Mouse (Mus musculus) lung, embryonic 16.5 days (tissue): ENCODE results near the gene Lactb. TPM values are rescaled to one million over a fixed set of nuclear protein-coding genes. Genes with fewer than 3 reads are reported as not detected.

Experiments
- ATAC-seq: fragments of 200-750 bp; cut with Nextera tagmentation; 2 replicates; pipeline ENCODE4 v1.8.0; 2017; ENCODE audit warnings: low read depth, mild to moderate bottlenecking, moderate library complexity
- H3K27ac ChIP-seq: fragments of 300-500 bp; sonication (generic); 2 replicates; pipeline ENCODE4 v1.5.1; 2014; ENCODE audit warnings: mild to moderate bottlenecking, control low read depth, low read length
- H3K27me3 ChIP-seq: fragments of 300-500 bp; sonication (generic); 2 replicates; pipeline ENCODE4 v1.6.1; 2014; ENCODE audit warnings: low read depth, low read length, mixed read lengths; ENCODE audit not compliant: control insufficient read depth, insufficient read depth
- H3K36me3 ChIP-seq: fragments of 300-500 bp; sonication (generic); 2 replicates; pipeline ENCODE4 v1.6.1; 2014; ENCODE audit warnings: low read length; ENCODE audit not compliant: control insufficient read depth, insufficient read depth
- H3K4me1 ChIP-seq: fragments of 300-500 bp; sonication (generic); replicated peaks from 2 replicates; pipeline ENCODE4 v1.6.1; 2014; ENCODE audit warnings: low read length, mixed read lengths; ENCODE audit not compliant: control insufficient read depth, insufficient read depth
- H3K4me2 ChIP-seq: fragments of 300-500 bp; sonication (generic); 2 replicates; pipeline ENCODE4 v1.6.1; 2014; ENCODE audit warnings: low read depth, low read length, control low read depth
- H3K4me3 ChIP-seq: fragments of 300-500 bp; sonication (generic); 2 replicates; pipeline ENCODE4 v1.5.1; 2014; ENCODE audit warnings: mild to moderate bottlenecking, low read length, control low read depth
- H3K9ac ChIP-seq: fragments of 300-500 bp; sonication (generic); 2 replicates; pipeline ENCODE4 v1.6.1; 2014; ENCODE audit warnings: low read length, control low read depth
- H3K9me3 ChIP-seq: fragments of 300-500 bp; sonication (generic); 2 replicates; pipeline ENCODE4 v1.6.1; 2016; ENCODE audit warnings: low read length; ENCODE audit not compliant: control insufficient read depth
- WGBS: fragments of 180-500 bp; shearing (Covaris S2); extraction: QIAGEN DNeasy Blood & Tissue Kit; methylation state at CpG from one replicate; pipeline ENCODE4 v1.1.7; 2014; 5-methylcytosine and 5-hydroxymethylcytosine counted together
- polyA plus RNA-seq: library from polyadenylated mRNA; unstranded; fragments of >200 nt; fragmentation: Nextera tagmentation; extraction: Ambion mirVana; gene quantifications from 2 replicates; pipeline ENCODE4 v1.2.1, GENCODE M21; 2015

Gene Lactb
- polyA plus RNA-seq, 1 experiment from 2014 or later = 6.0 TPM

DNA sequence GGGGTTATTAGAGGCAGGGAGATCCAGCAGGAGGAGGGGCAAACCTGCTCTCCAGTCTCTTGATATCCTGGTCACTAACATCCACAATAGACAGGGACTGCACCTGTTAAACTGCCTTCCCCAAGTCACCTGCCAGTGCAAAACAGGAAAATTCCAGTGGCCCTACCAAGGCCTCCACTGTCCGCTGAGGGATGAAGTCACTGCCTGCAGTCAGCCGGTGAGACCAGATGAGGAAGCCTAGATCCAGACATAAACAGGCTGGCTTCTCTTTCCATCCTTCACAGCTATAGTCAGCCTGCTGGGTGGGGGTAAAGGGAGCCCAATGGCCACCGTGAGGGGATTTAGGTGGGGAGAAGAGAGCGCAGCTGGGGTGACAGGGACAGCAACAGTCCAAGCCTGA lies 28.4 kb upstream of the Lactb start:
- Histone ChIP-seq H3K4me1 (peaks cover 7% of the 10 kb centered on the region), H3K36me3 (no peaks in the 10 kb centered on the region), H3K27me3 (no peaks in the 10 kb centered on the region), H3K9me3 (no peaks in the 10 kb centered on the region), H3K27ac (no peak overlapping the region), H3K4me2 (no peak overlapping the region), H3K4me3 (no peak overlapping the region), H3K9ac (no peak overlapping the region)
- 44% methylated on average over 4 of the region's 4 CpGs for WGBS
- ATAC-seq = no peak

DNA sequence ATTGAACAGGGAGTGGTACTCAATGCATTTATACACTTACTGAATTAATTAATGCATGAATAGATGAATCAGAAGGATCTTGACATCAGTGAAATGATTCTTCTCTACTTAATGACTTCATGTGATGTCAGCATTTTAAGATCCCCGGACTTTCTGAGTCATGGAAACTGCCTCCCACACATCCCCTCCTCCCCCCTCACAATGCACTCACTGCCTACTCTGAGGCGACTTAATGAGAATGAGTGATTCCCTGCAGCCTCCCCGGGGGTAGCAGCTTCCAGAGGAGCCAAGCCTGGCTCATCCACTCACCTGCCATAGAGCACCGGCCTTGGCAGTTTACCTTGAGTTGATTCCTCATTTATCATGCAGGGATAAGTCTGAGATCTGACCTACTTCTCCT lies 27.9 kb upstream of the Lactb start:
- no peaks in the 10 kb centered on the region for H3K9me3 ChIP-seq
- H3K36me3 ChIP-seq = no peaks in the 10 kb centered on the region
- no peak overlapping the region for H3K4me3 ChIP-seq
- no peak overlapping the region for H3K9ac ChIP-seq
- peaks cover 3% of the 10 kb centered on the region; the same call in 1 of the 2 replicates for H3K4me1 ChIP-seq
- H3K4me2 ChIP-seq = no peak overlapping the region
- no peaks in the 10 kb centered on the region for H3K27me3 ChIP-seq
- 43% methylated on average over 4 of the region's 4 CpGs for WGBS
- ATAC-seq = no peak
- no peak overlapping the region for H3K27ac ChIP-seq

- H3K36me3 ChIP-seq = no peaks in the 10 kb centered on the region
- no peaks in the 10 kb centered on the region for H3K27me3 ChIP-seq
- 63% methylated on average over 4 of the region's 4 CpGs for WGBS
- no peak overlapping the region for H3K27ac ChIP-seq
- no peak overlapping the region for H3K4me2 ChIP-seq
- peaks cover 3% of the 10 kb centered on the region; the same call in 1 of the 2 replicates for H3K4me1 ChIP-seq
- no peaks in the 10 kb centered on the region for H3K9me3 ChIP-seq
- ATAC-seq = peak; percentile 9; the same call in 1 of the 2 replicates
- no peak overlapping the region for H3K9ac ChIP-seq
- no peak overlapping the region for H3K4me3 ChIP-seq
Observed at GRCm38 (mm10) chr9:67001506-67001905, 26.2 kb upstream of the Lactb start.

DNA sequence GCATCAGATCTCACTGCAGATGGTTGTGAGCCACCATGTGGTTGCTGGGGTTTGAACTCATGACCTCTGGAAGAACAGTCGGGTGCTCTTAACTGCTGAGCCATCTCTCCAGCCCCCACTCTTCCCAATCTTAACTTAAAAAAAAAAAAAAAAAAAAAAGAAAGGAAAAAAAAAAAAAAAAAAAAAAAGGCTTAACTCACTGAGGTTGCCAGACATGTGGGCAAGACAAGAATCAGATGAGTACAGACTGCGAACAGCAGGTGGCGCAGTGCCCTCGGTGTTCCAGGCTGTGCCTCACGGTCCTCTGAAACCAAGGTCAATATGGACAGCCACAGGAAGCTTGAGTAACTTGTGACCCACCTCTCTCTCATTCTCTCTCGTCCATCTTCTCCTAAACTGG lies 25.8 kb upstream of the Lactb start:
- Histone ChIP-seq H3K9me3 (no peaks in the 10 kb centered on the region), H3K27me3 (no peaks in the 10 kb centered on the region), H3K27ac (no peak overlapping the region), H3K4me3 (no peak overlapping the region), H3K9ac (no peak overlapping the region), H3K4me2 (no peak overlapping the region), H3K4me1 (peaks cover 3% of the 10 kb centered on the region; the same call in 1 of the 2 replicates), H3K36me3 (no peaks in the 10 kb centered on the region)
- peak; percentile 77 for ATAC-seq
- 0% methylated on average over 6 of the region's 6 CpGs for WGBS

- Histone ChIP-seq H3K4me2 (no peak overlapping the region), H3K4me1 (no peaks in the 10 kb centered on the region; the same call in 1 of the 2 replicates), H3K9me3 (no peaks in the 10 kb centered on the region), H3K36me3 (no peaks in the 10 kb centered on the region), H3K4me3 (no peak overlapping the region), H3K27me3 (no peaks in the 10 kb centered on the region), H3K27ac (no peak overlapping the region), H3K9ac (no peak overlapping the region)
- 91% methylated on average over 8 of the region's 8 CpGs for WGBS
- no peak for ATAC-seq
Observed at GRCm38 (mm10) chr9:66999698-67000097, 24.4 kb upstream of the Lactb start.

DNA sequence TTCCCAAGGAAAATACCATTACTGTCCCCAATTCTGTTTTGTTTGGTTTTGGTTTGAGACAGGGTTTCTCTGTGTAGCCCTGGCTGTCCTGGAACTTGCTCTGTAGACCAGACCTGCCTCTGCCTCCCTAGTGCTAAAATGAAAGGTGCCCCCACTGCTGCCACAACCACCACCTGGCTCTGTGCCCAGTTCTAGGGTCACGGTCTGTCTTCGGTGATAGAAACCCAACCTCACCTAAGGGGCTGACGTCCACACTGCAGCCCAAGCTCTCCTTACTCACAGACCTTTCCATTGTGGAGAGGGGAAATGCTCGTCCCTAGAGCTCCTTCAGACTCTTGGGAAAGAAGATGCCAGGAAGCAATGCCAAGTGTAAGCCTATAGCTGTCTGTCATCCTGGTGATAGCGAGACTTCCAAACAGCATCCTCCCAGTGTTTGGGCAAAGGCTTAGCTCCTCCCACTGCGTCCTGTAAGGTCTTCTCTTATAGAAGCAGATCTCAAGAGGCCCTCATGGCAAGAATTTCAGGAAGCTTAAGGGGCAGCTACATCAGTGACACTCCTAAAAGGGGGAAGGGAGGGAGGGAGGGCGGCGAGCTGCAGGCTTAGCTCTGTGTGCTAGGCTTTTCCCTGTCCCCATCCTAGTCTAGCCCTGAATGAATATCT lies 16.6 kb upstream of the Lactb start:
- H3K4me2 ChIP-seq = no peak overlapping the region; the same call in 1 of the 2 replicates

GRCm38 (mm10) chr9:66991021-66991749 lies 15.9 kb upstream of the Lactb start:
- Histone ChIP-seq H3K27ac (no peak overlapping the region), H3K9ac (no peak overlapping the region), H3K27me3 (no peaks in the 10 kb centered on the region), H3K4me3 (no peak overlapping the region), H3K4me1 (peaks cover 42% of the 10 kb centered on the region), H3K36me3 (no peaks in the 10 kb centered on the region), H3K4me2 (no peak overlapping the region; the same call in 1 of the 2 replicates), H3K9me3 (no peaks in the 10 kb centered on the region)
- 44% methylated on average over 9 of the region's 9 CpGs for WGBS
- no peak for ATAC-seq

More for the DNA sequence above, 16.6 kb upstream of the Lactb start:
- Histone ChIP-seq H3K27ac (0 out of 2 replicates have a peak overlapping the region, but pooled peaks have one; percentile 38), H3K4me1 (peaks cover 42% of the 10 kb centered on the region), H3K9me3 (no peaks in the 10 kb centered on the region), H3K36me3 (no peaks in the 10 kb centered on the region), H3K4me3 (no peak overlapping the region), H3K27me3 (no peaks in the 10 kb centered on the region), H3K9ac (no peak overlapping the region)
- peak; percentile 15 for ATAC-seq
- WGBS = 33% methylated on average over 8 of the region's 8 CpGs

DNA sequence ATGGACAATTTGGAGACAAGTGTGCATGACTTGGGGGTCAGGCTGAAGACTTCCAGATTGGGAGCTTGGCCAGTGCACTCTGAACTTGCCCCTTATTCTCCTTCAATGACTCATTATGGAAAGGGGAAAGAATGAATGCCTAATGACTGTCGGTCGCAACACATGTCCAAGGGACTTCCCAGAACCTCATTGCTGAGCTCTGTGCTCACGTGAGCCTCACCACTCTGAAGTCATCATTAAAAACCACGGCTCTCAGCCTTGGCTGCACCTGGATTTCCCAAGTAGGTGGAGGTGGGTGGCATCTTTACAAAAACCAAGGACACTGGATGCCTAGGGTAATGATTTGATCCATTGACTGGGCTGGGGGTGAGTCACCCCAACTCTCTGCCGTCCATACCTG lies 14.8 kb upstream of the Lactb start:
- ATAC-seq = no peak
- H3K27ac ChIP-seq = no peak overlapping the region

DNA sequence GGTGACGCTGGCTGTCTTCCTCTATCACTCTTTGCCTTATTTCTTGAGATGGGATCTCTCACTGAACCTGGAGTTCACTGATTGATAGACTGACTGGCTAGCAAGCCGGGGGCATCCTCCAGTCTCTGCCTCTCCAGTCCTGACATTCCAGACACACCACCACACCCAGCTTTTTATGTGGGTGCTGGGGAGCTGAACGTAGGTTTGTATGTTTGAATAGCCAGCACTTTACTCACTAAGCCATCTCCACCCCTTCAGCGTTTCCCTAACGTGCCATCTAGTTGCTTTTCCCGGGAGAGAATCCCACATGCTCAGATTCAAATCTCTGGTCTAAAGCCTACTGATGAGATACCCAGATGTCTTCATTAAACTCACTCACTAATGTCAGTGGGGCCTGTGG lies 14.3 kb upstream of the Lactb start:
- no peak for ATAC-seq
- Histone ChIP-seq H3K4me2 (peak overlapping the region; percentile 20; the same call in 1 of the 2 replicates), H3K27me3 (no peaks in the 10 kb centered on the region), H3K36me3 (no peaks in the 10 kb centered on the region), H3K9me3 (no peaks in the 10 kb centered on the region), H3K4me1 (peaks cover 42% of the 10 kb centered on the region), H3K9ac (no peak overlapping the region), H3K27ac (peak overlapping the region; percentile 96), H3K4me3 (no peak overlapping the region)
- WGBS = 32% methylated on average over 6 of the region's 6 CpGs

More for the DNA sequence above, 14.8 kb upstream of the Lactb start:
- no peak overlapping the region for H3K9ac ChIP-seq
- no peaks in the 10 kb centered on the region for H3K36me3 ChIP-seq
- H3K4me1 ChIP-seq = peaks cover 42% of the 10 kb centered on the region
- WGBS = 85% methylated on average over 5 of the region's 5 CpGs
- H3K4me3 ChIP-seq = no peak overlapping the region
- no peaks in the 10 kb centered on the region for H3K27me3 ChIP-seq
- no peaks in the 10 kb centered on the region for H3K9me3 ChIP-seq
- no peak overlapping the region for H3K4me2 ChIP-seq
